Mouse (Mus musculus) midbrain, embryonic 14.5 days (tissue): Measurements from ENCODE around the gene Rps15a. TPM values are rescaled to one million over a fixed set of nuclear protein-coding genes. Genes with fewer than 3 reads are reported as not detected.

ENCODE experiments used
- ATAC-seq: fragments of 200-750 bp; cut with Nextera tagmentation; 2 replicates; pipeline ENCODE4 v1.8.0; 2017; ENCODE audit warnings: moderate number of reproducible peaks, moderate library complexity; ENCODE audit not compliant: low FRiP score, low TSS enrichment
- DNase-seq: peaks from one replicate; pipeline ENCODE4 v3.0.0-alpha.2; 2015
- H3K27ac ChIP-seq: fragments of 300-500 bp; sonication (generic); replicated peaks from 2 replicates; pipeline ENCODE4 v1.5.1; 2014; ENCODE audit warnings: mild to moderate bottlenecking, low read depth, low read length, moderate library complexity
- H3K27me3 ChIP-seq: fragments of 300-500 bp; sonication (generic); 2 replicates; pipeline ENCODE4 v1.6.1; 2014; ENCODE audit warnings: low read length, control low read depth, mixed read lengths; ENCODE audit not compliant: control insufficient read depth, insufficient read depth
- H3K36me3 ChIP-seq: fragments of 300-500 bp; sonication (generic); 2 replicates; pipeline ENCODE4 v1.6.1; 2014; ENCODE audit warnings: low read length, control low read depth; ENCODE audit not compliant: control insufficient read depth, insufficient read depth
- H3K4me1 ChIP-seq: fragments of 300-500 bp; sonication (generic); 2 replicates; pipeline ENCODE4 v1.6.1; 2014; ENCODE audit warnings: mild to moderate bottlenecking, antibody characterized with exemption, low read length, control low read depth; ENCODE audit not compliant: control insufficient read depth, insufficient read depth
- H3K4me2 ChIP-seq: fragments of 300-500 bp; sonication (generic); 2 replicates; pipeline ENCODE4 v1.6.1; 2014; ENCODE audit warnings: mild to moderate bottlenecking, low read length, moderate library complexity
- H3K4me3 ChIP-seq: fragments of 300-500 bp; sonication (generic); replicated peaks from 2 replicates; pipeline ENCODE4 v1.5.1; 2014; ENCODE audit warnings: low read depth, low read length
- H3K9ac ChIP-seq: fragments of 300-500 bp; sonication (generic); replicated peaks from 2 replicates; pipeline ENCODE4 v1.6.1; 2014; ENCODE audit warnings: mild to moderate bottlenecking, low read length, moderate library complexity
- H3K9me3 ChIP-seq: fragments of 300-500 bp; sonication (generic); 2 replicates; pipeline ENCODE4 v1.6.1; 2016; ENCODE audit warnings: low read length, control low read depth, mixed read lengths; ENCODE audit not compliant: control insufficient read depth
- WGBS: fragments of 180-500 bp; shearing (Covaris S2); extraction: QIAGEN DNeasy Blood & Tissue Kit; methylation state at CpG from one replicate; pipeline ENCODE4 v1.1.7; 2014; 5-methylcytosine and 5-hydroxymethylcytosine counted together
- polyA plus RNA-seq: library from polyadenylated mRNA; unstranded; fragments of >200 nt; fragmentation: Nextera tagmentation; extraction: Ambion mirVana; gene quantifications from 2 replicates; pipeline ENCODE4 v1.2.1, GENCODE M21; 2014

Gene Rps15a
- polyA plus RNA-seq, 1 experiment from 2014 or later: 492 TPM

GRCm38 (mm10) chr7:118056300-118056699 is 59.7 kb downstream of the Rps15a start:
- Histone ChIP-seq H3K9me3 (no peaks in the 10 kb centered on the region; the same call in 1 of the 2 replicates), H3K4me1 (no peaks in the 10 kb centered on the region), H3K36me3 (no peaks in the 10 kb centered on the region), H3K27ac (no peak overlapping the region), H3K4me2 (no peak overlapping the region), H3K4me3 (no peak overlapping the region), H3K27me3 (no peaks in the 10 kb centered on the region), H3K9ac (no peak overlapping the region)
- no peak for ATAC-seq
- 87% methylated on average over 6 of the region's 6 CpGs for WGBS
- no peak for DNase-seq

Other genes starting within 250 kb of the Rps15a start
- gene Arl6ip1, start 13.5 kb upstream of the Rps15a start, polyA plus RNA-seq: 397 and 417 TPM in 2 replicates
- gene Smg1, start 127.5 kb upstream of the Rps15a start, polyA plus RNA-seq: 31.7 and 38.4 TPM in 2 replicates